Mouse (Mus musculus): ENCODE measurements around the gene Fth1. TPM values are rescaled to one million over a fixed set of nuclear protein-coding genes. Genes with fewer than 3 reads are reported as not detected.
A peak's percentile ranks its signal among the peaks of the same experiment; 100 is the strongest.

Gene Fth1
- polyA plus RNA-seq, 1 experiment from 2014 or later: 1,712 TPM

- Histone ChIP-seq H3K9ac (ENCODE audit: low read depth, low read length) (no peak overlapping the region), H3K9me3 (ENCODE audit: control insufficient read depth, low read length) (no peaks in the 10 kb centered on the region), H3K27me3 (replicated peaks; ENCODE audit: control insufficient read depth, insufficient read depth, low read length) (no peaks in the 10 kb centered on the region), H3K36me3 (ENCODE audit: control insufficient read depth, insufficient read depth, low read length) (no peaks in the 10 kb centered on the region), H3K4me3 (ENCODE audit: low read depth, low read length) (no peak overlapping the region), H3K4me1 (ENCODE audit: control insufficient read depth, insufficient read depth, low read length) (peaks cover 35% of the 10 kb centered on the region), H3K4me2 (ENCODE audit: low read depth, low read length) (peak overlapping the region; percentile 13; the same call in 1 of the 2 replicates), H3K27ac (replicated peaks; ENCODE audit: low read depth, low read length) (peak overlapping the region; percentile 92)
- WGBS: 11% methylated on average over 3 of the region's 3 CpGs
- no peak for ATAC-seq (ENCODE audit: low read depth)
- peak; percentile 46 for DNase-seq (ENCODE audit: low spot score)
These were observed 33.0 kb downstream of the Fth1 start for GRCm38 (mm10) chr19:10013348-10013747.

GRCm38 (mm10) chr19:10013913-10014312 is 33.5 kb downstream of the Fth1 start:
- Histone ChIP-seq H3K4me3 (ENCODE audit: low read depth, low read length) (no peak overlapping the region), H3K27me3 (replicated peaks; ENCODE audit: control insufficient read depth, insufficient read depth, low read length) (no peaks in the 10 kb centered on the region), H3K4me1 (ENCODE audit: control insufficient read depth, insufficient read depth, low read length) (peaks cover 37% of the 10 kb centered on the region), H3K27ac (replicated peaks; ENCODE audit: low read depth, low read length) (peak overlapping the region; percentile 92), H3K4me2 (ENCODE audit: low read depth, low read length) (no peak overlapping the region), H3K36me3 (ENCODE audit: control insufficient read depth, insufficient read depth, low read length) (no peaks in the 10 kb centered on the region), H3K9me3 (ENCODE audit: control insufficient read depth, low read length) (no peaks in the 10 kb centered on the region), H3K9ac (ENCODE audit: low read depth, low read length) (no peak overlapping the region)
- DNase-seq (ENCODE audit: low spot score): peak; percentile 92
- peak; percentile 56 for ATAC-seq (ENCODE audit: low read depth)
- 20% methylated on average over 5 of the region's 5 CpGs for WGBS

GRCm38 (mm10) chr19:10014824-10015223 is 34.4 kb downstream of the Fth1 start:
- Histone ChIP-seq H3K9me3 (ENCODE audit: control insufficient read depth, low read length) (no peaks in the 10 kb centered on the region), H3K4me2 (ENCODE audit: low read depth, low read length) (no peak overlapping the region), H3K27ac (replicated peaks; ENCODE audit: low read depth, low read length) (peak overlapping the region; percentile 92; the same call in 1 of the 2 replicates), H3K4me3 (ENCODE audit: low read depth, low read length) (no peak overlapping the region), H3K4me1 (ENCODE audit: control insufficient read depth, insufficient read depth, low read length) (peaks cover 44% of the 10 kb centered on the region), H3K9ac (ENCODE audit: low read depth, low read length) (no peak overlapping the region), H3K36me3 (ENCODE audit: control insufficient read depth, insufficient read depth, low read length) (no peaks in the 10 kb centered on the region), H3K27me3 (replicated peaks; ENCODE audit: control insufficient read depth, insufficient read depth, low read length) (no peaks in the 10 kb centered on the region)
- WGBS: 63% methylated on average over 13 of the region's 13 CpGs
- ATAC-seq (ENCODE audit: low read depth) (no peak), DNase-seq (ENCODE audit: low spot score) (no peak)

GRCm38 (mm10) chr19:10015442-10015841 is 35.0 kb downstream of the Fth1 start:
- Histone ChIP-seq H3K9me3 (ENCODE audit: control insufficient read depth, low read length) (no peaks in the 10 kb centered on the region), H3K4me2 (ENCODE audit: low read depth, low read length) (no peak overlapping the region), H3K4me1 (ENCODE audit: control insufficient read depth, insufficient read depth, low read length) (peaks cover 44% of the 10 kb centered on the region), H3K27ac (replicated peaks; ENCODE audit: low read depth, low read length) (no peak overlapping the region), H3K27me3 (replicated peaks; ENCODE audit: control insufficient read depth, insufficient read depth, low read length) (no peaks in the 10 kb centered on the region), H3K9ac (ENCODE audit: low read depth, low read length) (no peak overlapping the region), H3K4me3 (ENCODE audit: low read depth, low read length) (no peak overlapping the region), H3K36me3 (ENCODE audit: control insufficient read depth, insufficient read depth, low read length) (no peaks in the 10 kb centered on the region)
- no peak for DNase-seq (ENCODE audit: low spot score)
- 69% methylated on average over 4 of the region's 4 CpGs for WGBS
- no peak for ATAC-seq (ENCODE audit: low read depth)

DNA sequence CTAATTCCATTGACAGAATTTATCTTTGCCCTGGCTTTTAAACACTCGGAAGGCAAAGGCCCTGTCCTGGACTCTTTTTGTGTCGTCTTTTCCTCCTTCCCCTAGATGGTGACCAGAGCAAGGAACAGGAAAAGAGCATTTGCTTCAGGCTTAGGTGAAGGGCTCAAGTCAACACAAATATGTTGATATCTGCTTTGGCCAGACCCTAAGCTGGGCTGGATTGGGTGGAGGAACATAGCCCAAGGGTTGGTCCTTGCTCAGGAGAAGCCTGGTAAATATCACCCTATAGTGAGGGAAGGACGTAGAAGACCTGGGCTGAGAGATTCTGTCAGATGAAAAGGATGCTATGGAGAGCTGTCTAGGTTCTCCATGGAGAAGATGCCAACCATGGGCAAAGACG is 35.8 kb downstream of the Fth1 start:
- ATAC-seq (ENCODE audit: low read depth): no peak
- Histone ChIP-seq H3K9me3 (ENCODE audit: control insufficient read depth, low read length) (no peaks in the 10 kb centered on the region), H3K36me3 (ENCODE audit: control insufficient read depth, insufficient read depth, low read length) (no peaks in the 10 kb centered on the region), H3K9ac (ENCODE audit: low read depth, low read length) (no peak overlapping the region), H3K27ac (replicated peaks; ENCODE audit: low read depth, low read length) (no peak overlapping the region), H3K4me3 (ENCODE audit: low read depth, low read length) (no peak overlapping the region), H3K27me3 (replicated peaks; ENCODE audit: control insufficient read depth, insufficient read depth, low read length) (no peaks in the 10 kb centered on the region), H3K4me1 (ENCODE audit: control insufficient read depth, insufficient read depth, low read length) (peaks cover 47% of the 10 kb centered on the region), H3K4me2 (ENCODE audit: low read depth, low read length) (no peak overlapping the region)
- DNase-seq (ENCODE audit: low spot score): no peak
- 87% methylated on average over 4 of the region's 4 CpGs for WGBS

GRCm38 (mm10) chr19:10017637-10018526 is 37.5 kb downstream of the Fth1 start:
- no peaks in the 10 kb centered on the region for H3K27me3 ChIP-seq (replicated peaks; ENCODE audit: control insufficient read depth, insufficient read depth, low read length)
- WGBS: 6% methylated on average over 37 of the region's 44 CpGs
- peak overlapping the region; percentile 83 for H3K4me2 ChIP-seq (ENCODE audit: low read depth, low read length)
- H3K27ac ChIP-seq (replicated peaks; ENCODE audit: low read depth, low read length): peak overlapping the region; percentile 64
- H3K36me3 ChIP-seq (ENCODE audit: control insufficient read depth, insufficient read depth, low read length): no peaks in the 10 kb centered on the region
- DNase-seq (ENCODE audit: low spot score) (peak; percentile 92), ATAC-seq (ENCODE audit: low read depth) (peak; percentile 92)
- peaks cover 49% of the 10 kb centered on the region for H3K4me1 ChIP-seq (ENCODE audit: control insufficient read depth, insufficient read depth, low read length)
- H3K9ac ChIP-seq (ENCODE audit: low read depth, low read length): peak overlapping the region; percentile 79
- H3K4me3 ChIP-seq (ENCODE audit: low read depth, low read length): peak overlapping the region; percentile 65
- no peaks in the 10 kb centered on the region for H3K9me3 ChIP-seq (ENCODE audit: control insufficient read depth, low read length)

- Histone ChIP-seq H3K36me3 (ENCODE audit: control insufficient read depth, insufficient read depth, low read length) (no peaks in the 10 kb centered on the region), H3K4me1 (ENCODE audit: control insufficient read depth, insufficient read depth, low read length) (peaks cover 46% of the 10 kb centered on the region), H3K27ac (replicated peaks; ENCODE audit: low read depth, low read length) (peak overlapping the region; percentile 64; the same call in 1 of the 2 replicates), H3K9me3 (ENCODE audit: control insufficient read depth, low read length) (no peaks in the 10 kb centered on the region), H3K4me2 (ENCODE audit: low read depth, low read length) (peak overlapping the region; percentile 83), H3K9ac (ENCODE audit: low read depth, low read length) (peak overlapping the region; percentile 79), H3K4me3 (ENCODE audit: low read depth, low read length) (peak overlapping the region; percentile 65), H3K27me3 (replicated peaks; ENCODE audit: control insufficient read depth, insufficient read depth, low read length) (no peaks in the 10 kb centered on the region)
- 0% methylated on average over 3 of the region's 3 CpGs for WGBS
- ATAC-seq (ENCODE audit: low read depth) (peak; percentile 15; the same call in 1 of the 2 replicates), DNase-seq (ENCODE audit: low spot score) (no peak)
These were observed 38.1 kb downstream of the Fth1 start for GRCm38 (mm10) chr19:10018527-10018818.

GRCm38 (mm10) chr19:10019214-10019760 is 38.9 kb downstream of the Fth1 start:
- Histone ChIP-seq H3K4me2 (ENCODE audit: low read depth, low read length) (peak overlapping the region; percentile 83), H3K4me3 (ENCODE audit: low read depth, low read length) (peak overlapping the region; percentile 65), H3K27ac (replicated peaks; ENCODE audit: low read depth, low read length) (no peak overlapping the region), H3K4me1 (ENCODE audit: control insufficient read depth, insufficient read depth, low read length) (peaks cover 38% of the 10 kb centered on the region), H3K9me3 (ENCODE audit: control insufficient read depth, low read length) (no peaks in the 10 kb centered on the region), H3K9ac (ENCODE audit: low read depth, low read length) (peak overlapping the region; percentile 79), H3K36me3 (ENCODE audit: control insufficient read depth, insufficient read depth, low read length) (no peaks in the 10 kb centered on the region), H3K27me3 (replicated peaks; ENCODE audit: control insufficient read depth, insufficient read depth, low read length) (no peaks in the 10 kb centered on the region)
- ATAC-seq (ENCODE audit: low read depth): no peak
- 55% methylated on average over 4 of the region's 4 CpGs for WGBS
- DNase-seq (ENCODE audit: low spot score): no peak
